Mouse (Mus musculus) CH12.LX (cell line): ENCODE data around the gene Slc7a11. TPM values are rescaled to one million over a fixed set of nuclear protein-coding genes. Genes with fewer than 3 reads are reported as not detected.

Experiments
- DNase-seq: peaks from one replicate; pipeline ENCODE4 v3.0.0-alpha.2; 2013; ENCODE audit errors: extremely low read depth
- H3K27ac ChIP-seq: 2 replicates; pipeline ENCODE4 v1.5.1; 2012; ENCODE audit warnings: low read depth, mild to moderate bottlenecking, control low read depth, moderate library complexity; ENCODE audit not compliant: insufficient read depth
- H3K27me3 ChIP-seq: replicated peaks from 2 replicates; pipeline ENCODE3; 2012; ENCODE audit warnings: inconsistent platforms
- H3K36me3 ChIP-seq, 2 experiments: replicated peaks in 1 of 2; 2 replicates each; pipeline versions ENCODE3 to v1.6.1; 2012; ENCODE audit warnings: inconsistent platforms in 1 of 2, low read length in 1 of 2, mild to moderate bottlenecking in 1 of 2, mixed read lengths in 1 of 2, moderate library complexity in 1 of 2; ENCODE audit not compliant: control insufficient read depth in 1 of 2, insufficient read depth in 1 of 2
- H3K4me1 ChIP-seq, 2 experiments: 2 replicates each; pipeline ENCODE4 v1.6.1; 2012; ENCODE audit warnings: inconsistent platforms in 1 of 2, moderate library complexity in 1 of 2; ENCODE audit not compliant: insufficient read depth in 2 of 2, control insufficient read depth in 1 of 2
- H3K4me2 ChIP-seq: 2 replicates; pipeline ENCODE4 v1.6.1; 2012; ENCODE audit warnings: low read depth, mild to moderate bottlenecking, control low read depth; ENCODE audit not compliant: poor library complexity, insufficient read depth, severe bottlenecking
- H3K4me3 ChIP-seq, 3 experiments: fragments of 150-350 bp in 1 of 3; sonication (generic) in 1 of 3; replicated peaks in 1 of 3; 2 replicates each; pipeline versions ENCODE3 to v1.5.1; 2011 to 2012; ENCODE audit warnings: low read depth in 2 of 3, low read length in 2 of 3, mild to moderate bottlenecking in 2 of 3, moderate library complexity in 2 of 3, control low read depth in 1 of 3, improper control_type of control experiment in 1 of 3, inconsistent platforms in 1 of 3, mixed read lengths in 1 of 3; ENCODE audit not compliant: poor library complexity in 1 of 3
- H3K79me2 ChIP-seq: replicated peaks from 2 replicates; pipeline ENCODE4 v1.6.1; 2012; ENCODE audit warnings: mild to moderate bottlenecking, moderate library complexity; ENCODE audit not compliant: control insufficient read depth, poor library complexity, insufficient read depth, severe bottlenecking; ENCODE audit errors: extremely low read depth
- H3K9ac ChIP-seq: 2 replicates; pipeline ENCODE4 v1.6.1; 2012; ENCODE audit warnings: low read depth, mild to moderate bottlenecking, control low read depth, moderate library complexity; ENCODE audit not compliant: insufficient read depth
- H3K9me3 ChIP-seq: replicated peaks from 2 replicates; pipeline ENCODE3; 2012; ENCODE audit warnings: low read length, inconsistent platforms, mixed read lengths
- BHLHE40 ChIP-seq: IDR thresholded peaks from 2 replicates; pipeline ENCODE4 v1.6.1; 2011; ENCODE audit warnings: mild to moderate bottlenecking, low read depth, low read length, improper control_type of control experiment
- CHD1 ChIP-seq: IDR thresholded peaks from 2 replicates; pipeline ENCODE4 v1.6.1; 2012; ENCODE audit warnings: low read depth, low read length, improper control_type of control experiment, inconsistent platforms
- CHD2 ChIP-seq: IDR thresholded peaks from 2 replicates; pipeline ENCODE4 v1.6.1; 2011; ENCODE audit warnings: low read length, improper control_type of control experiment
- E2F4 ChIP-seq: IDR thresholded peaks from 2 replicates; pipeline ENCODE4 v1.6.1; 2011; ENCODE audit warnings: low read depth, low read length, improper control_type of control experiment; ENCODE audit not compliant: insufficient replicate concordance
- ELF1 ChIP-seq: IDR thresholded peaks from 2 replicates; pipeline ENCODE4 v1.6.1; 2014; ENCODE audit warnings: low read depth, mild to moderate bottlenecking, inconsistent platforms, low read length, improper control_type of control experiment
- EP300 ChIP-seq: IDR thresholded peaks from 2 replicates; pipeline ENCODE4 v1.6.1; 2011; ENCODE audit warnings: low read length, improper control_type of control experiment
- ETS1 ChIP-seq: conservative IDR thresholded peaks from 2 replicates; pipeline ENCODE4 v1.6.1; 2012; ENCODE audit warnings: low read depth, mild to moderate bottlenecking, inconsistent platforms, low read length, improper control_type of control experiment, moderate library complexity
- GABPA ChIP-seq: IDR thresholded peaks from 2 replicates; pipeline ENCODE4 v1.6.1; 2012; ENCODE audit warnings: low read depth, low read length, improper control_type of control experiment, inconsistent platforms; ENCODE audit not compliant: insufficient replicate concordance
- HCFC1 ChIP-seq: IDR thresholded peaks from 2 replicates; pipeline ENCODE4 v1.6.1; 2012; ENCODE audit warnings: low read depth, mild to moderate bottlenecking, inconsistent platforms, low read length, improper control_type of control experiment
- IRF4 ChIP-seq: IDR thresholded peaks from 2 replicates; pipeline ENCODE4 v1.6.1; 2014; ENCODE audit warnings: low read depth, mild to moderate bottlenecking, inconsistent platforms, low read length, improper control_type of control experiment
- JUN ChIP-seq: IDR thresholded peaks from 2 replicates; pipeline ENCODE4 v1.6.1; 2011; ENCODE audit warnings: low read depth, mild to moderate bottlenecking, low read length, improper control_type of control experiment, moderate library complexity; ENCODE audit not compliant: insufficient read depth
- JUND ChIP-seq: conservative IDR thresholded peaks from 2 replicates; pipeline ENCODE4 v1.6.1; 2011; ENCODE audit warnings: low read depth, low read length, improper control_type of control experiment
- KAT2A ChIP-seq: IDR thresholded peaks from 2 replicates; pipeline ENCODE4 v1.6.1; 2012; ENCODE audit warnings: low read length, improper control_type of control experiment, inconsistent platforms; ENCODE audit not compliant: insufficient replicate concordance
- MAFK ChIP-seq: IDR thresholded peaks from 2 replicates; pipeline ENCODE4 v1.6.1; 2011; ENCODE audit warnings: low read length, improper control_type of control experiment; ENCODE audit not compliant: insufficient replicate concordance
- MAX ChIP-seq: IDR thresholded peaks from 2 replicates; pipeline ENCODE4 v1.6.1; 2011; ENCODE audit warnings: low read length, improper control_type of control experiment
- MAZ ChIP-seq: IDR thresholded peaks from 2 replicates; pipeline ENCODE4 v1.6.1; 2012; ENCODE audit warnings: low read depth, mild to moderate bottlenecking, inconsistent platforms, low read length, improper control_type of control experiment, moderate library complexity
- POLR2A ChIP-seq: IDR thresholded peaks from 2 replicates; pipeline ENCODE4 v1.6.1; 2011; ENCODE audit warnings: low read depth, mild to moderate bottlenecking, improper control_type of control experiment, low read length
- POLR2AphosphoS2 ChIP-seq: IDR thresholded peaks from 2 replicates; pipeline ENCODE4 v1.6.1; 2011; ENCODE audit warnings: low read depth, low read length, improper control_type of control experiment
- RAD21 ChIP-seq: IDR thresholded peaks from 2 replicates; pipeline ENCODE4 v1.6.1; 2011; ENCODE audit warnings: low read depth, mild to moderate bottlenecking, low read length, improper control_type of control experiment, moderate library complexity
- RCOR1 ChIP-seq: conservative IDR thresholded peaks from 2 replicates; pipeline ENCODE4 v1.6.1; 2012; ENCODE audit warnings: low read depth, mild to moderate bottlenecking, inconsistent platforms, low read length, improper control_type of control experiment
- SIN3A ChIP-seq: IDR thresholded peaks from 2 replicates; pipeline ENCODE4 v1.6.1; 2012; ENCODE audit warnings: low read length, improper control_type of control experiment, inconsistent platforms
- SMC3 ChIP-seq: IDR thresholded peaks from 2 replicates; pipeline ENCODE4 v1.6.1; 2011; ENCODE audit warnings: low read depth, low read length, improper control_type of control experiment
- TBP ChIP-seq: conservative IDR thresholded peaks from 2 replicates; pipeline ENCODE4 v1.6.1; 2011; ENCODE audit warnings: low read depth, low read length, improper control_type of control experiment
- TCF12 ChIP-seq: IDR thresholded peaks from 2 replicates; pipeline ENCODE4 v1.6.1; 2014; ENCODE audit warnings: low read depth, mild to moderate bottlenecking, inconsistent platforms, low read length, improper control_type of control experiment
- UBTF ChIP-seq: IDR thresholded peaks from 2 replicates; pipeline ENCODE4 v1.6.1; 2012; ENCODE audit warnings: low read depth, mild to moderate bottlenecking, inconsistent platforms, low read length, improper control_type of control experiment, moderate library complexity
- ZC3H11A ChIP-seq: IDR thresholded peaks from 2 replicates; pipeline ENCODE4 v1.6.1; 2012; ENCODE audit warnings: low read depth, mild to moderate bottlenecking, inconsistent platforms, low read length, improper control_type of control experiment
- ZKSCAN1 ChIP-seq: IDR thresholded peaks from 2 replicates; pipeline ENCODE4 v1.6.1; 2012; ENCODE audit warnings: low read depth, inconsistent platforms, low read length, improper control_type of control experiment, borderline replicate concordance
- dilution Hi-C: fragments of 300-500 bp; cut with MboI; formaldehyde crosslinking; loops from 2 replicates; pipeline ENCODE4 v1.14.3; 2020; ENCODE audit warnings: low sequenced_read_pairs; ENCODE audit not compliant: extremely low pct_unique_long_range_greater_than_20kb, extremely low pct_ligation_motif_present
- in situ Hi-C: fragments of 300-500 bp; cut with MboI; formaldehyde crosslinking; loops from 3 replicates; pipeline ENCODE4 v1.14.3; 2019; ENCODE audit warnings: low sequenced_read_pairs, low pct_ligation_motif_present, low pct_unique_long_range_greater_than_20kb, mixed read lengths
- polyA plus RNA-seq: library from polyadenylated mRNA; unstranded; fragments of >175 nt; gene quantifications from 2 replicates; pipeline ENCODE4 v1.2.1, GENCODE M21; 2012; ENCODE audit warnings: low read depth; ENCODE audit not compliant: insufficient read length
- total RNA-seq, 2 experiments: library from RNA; depleted of rRNA; stranded (reverse); fragments of 300-350 nt in 1 of 2; fragments of >200 nt in 1 of 2; gene quantifications; 2 replicates each; pipeline ENCODE4 v1.2.3; 2012 to 2014

Slc7a11 gene
- total and polyA plus RNA-seq, 3 experiments: 0.13 to 0.37 TPM; not detected in 1

DNA sequence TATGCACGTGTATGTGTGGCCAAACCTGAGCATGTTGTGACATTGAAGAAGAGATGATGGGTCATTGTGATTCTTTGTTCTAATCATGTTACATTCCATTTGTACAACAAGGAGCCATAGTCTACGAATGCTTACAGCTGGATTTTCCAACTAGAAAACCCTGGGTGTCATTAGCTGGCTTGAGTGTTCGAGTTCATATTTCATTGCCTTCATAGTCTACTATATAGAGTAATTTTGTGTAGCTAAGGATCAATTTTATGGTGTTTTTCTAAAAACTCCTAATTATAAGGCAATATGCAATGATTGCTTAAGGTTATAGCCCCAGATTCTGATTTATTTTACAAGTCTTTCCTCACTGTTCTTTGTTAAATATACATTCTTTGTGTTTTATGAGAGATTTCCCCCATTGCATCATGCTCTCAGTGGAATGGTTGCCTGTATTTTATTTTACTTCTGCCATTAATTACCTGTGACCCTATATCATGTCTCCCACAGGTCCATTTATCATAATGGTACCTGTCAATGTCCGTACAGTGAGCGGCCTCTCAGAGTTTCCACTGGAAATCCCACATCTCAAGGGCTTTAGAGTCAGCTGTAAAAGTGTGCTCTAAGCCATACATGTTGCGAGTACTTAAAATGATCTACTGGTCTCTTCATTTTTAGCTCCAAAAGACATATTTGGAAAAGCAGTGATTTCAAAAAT, 193.7 kb downstream of the Slc7a11 start:
- H3K79me2 ChIP-seq: no peaks in the 10 kb centered on the region
- DNase-seq: no peak
- H3K27ac ChIP-seq: no peak overlapping the region
- H3K9ac ChIP-seq: no peak overlapping the region
- dilution Hi-C loops (no loop called here), in situ Hi-C loops (no loop called here)
- no peaks in the 10 kb centered on the region for H3K36me3 ChIP-seq
- no peak overlapping the region for H3K4me2 ChIP-seq
- H3K9me3 ChIP-seq: peaks cover 18% of the 10 kb centered on the region
- no peaks in the 10 kb centered on the region for H3K27me3 ChIP-seq
- TF ChIP-seq ZC3H11A: no peak
- no peak for TF ChIP-seq SMC3
- TF ChIP-seq TCF12: no peak
- no peak for TF ChIP-seq CHD1
- no peak for TF ChIP-seq MAFK
- TF ChIP-seq ELF1: no peak
- TF ChIP-seq E2F4: no peak
- TF ChIP-seq ETS1: no peak
- TF ChIP-seq GABPA: no peak
- TF ChIP-seq MAX: no peak
- TF ChIP-seq MAZ: no peak
- no peak for TF ChIP-seq JUND
- no peak for TF ChIP-seq EP300
- no peak for TF ChIP-seq RCOR1
- no peak for TF ChIP-seq HCFC1
- TF ChIP-seq BHLHE40: no peak
- TF ChIP-seq SIN3A: no peak
- no peak overlapping the region for H3K4me3 ChIP-seq
- no peaks in the 10 kb centered on the region for H3K4me1 ChIP-seq

DNA sequence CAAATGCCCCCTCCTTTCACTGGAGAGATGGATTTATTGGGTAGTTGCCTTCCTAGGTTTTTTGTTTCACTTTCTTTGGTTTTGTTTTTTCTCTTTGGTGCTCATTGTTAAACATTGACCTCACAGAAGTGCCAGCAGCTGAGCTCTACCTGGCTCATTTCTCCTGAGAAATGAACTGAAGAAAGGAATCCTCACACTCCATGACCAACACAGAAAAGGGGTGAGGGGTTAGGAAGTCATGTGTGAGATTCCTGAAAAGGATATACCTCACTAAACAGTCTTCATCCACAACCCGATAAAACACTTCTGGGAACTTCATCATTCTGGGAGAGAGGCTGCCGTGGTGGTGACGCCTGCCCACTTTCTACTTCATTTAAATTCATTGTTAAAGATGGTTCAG, 207.4 kb downstream of the Slc7a11 start:
- DNase-seq: no peak
- no peaks in the 10 kb centered on the region for H3K4me1 ChIP-seq
- no peak overlapping the region for H3K9ac ChIP-seq
- H3K79me2 ChIP-seq: no peaks in the 10 kb centered on the region
- in situ Hi-C loops (no loop called here), dilution Hi-C loops (no loop called here)
- TF ChIP-seq JUN (no peak), E2F4 (no peak), IRF4 (no peak), SMC3 (no peak), UBTF (no peak), POLR2A (no peak), ETS1 (no peak), JUND (no peak), TBP (no peak), POLR2AphosphoS2 (no peak), RAD21 (no peak), ZKSCAN1 (no peak), MAZ (no peak), RCOR1 (no peak), HCFC1 (no peak), GABPA (no peak), CHD2 (no peak), KAT2A (no peak)
- no peak overlapping the region for H3K4me3 ChIP-seq
- peaks cover 31% of the 10 kb centered on the region for H3K9me3 ChIP-seq
- H3K4me2 ChIP-seq: no peak overlapping the region
- H3K36me3 ChIP-seq: no peaks in the 10 kb centered on the region
- H3K27ac ChIP-seq: no peak overlapping the region
- H3K27me3 ChIP-seq: no peaks in the 10 kb centered on the region
